Mouse (Mus musculus) ES-E14 (cell line): Measurements from ENCODE around the gene Sept5. TPM values are rescaled to one million over a fixed set of nuclear protein-coding genes. Genes with fewer than 3 reads are reported as not detected.
A peak's percentile ranks its signal among the peaks of the same experiment; 100 is the strongest.

ENCODE experiments used
- DNase-seq: peaks from one replicate; pipeline ENCODE4 v3.0.0-alpha.2; 2013; ENCODE audit warnings: low read depth, low spot score
- H3K27ac ChIP-seq: 2 replicates; pipeline ENCODE4 v1.5.1; 2012; ENCODE audit warnings: low read depth, mild to moderate bottlenecking, low read length, moderate library complexity, mixed read lengths; ENCODE audit not compliant: poor library complexity, insufficient read depth, severe bottlenecking
- H3K36me3 ChIP-seq: 2 replicates; pipeline ENCODE4 v1.6.1; 2012; ENCODE audit warnings: mild to moderate bottlenecking, low read length, moderate library complexity, mixed read lengths; ENCODE audit not compliant: control insufficient read depth, poor library complexity, insufficient read depth, severe bottlenecking
- H3K4me1 ChIP-seq, 2 experiments: fragments of 150-350 bp in 1 of 2; sonication (generic) in 1 of 2; 2 replicates each; pipeline ENCODE4 v1.6.1; 2012; ENCODE audit warnings: low read length in 2 of 2, mild to moderate bottlenecking in 1 of 2, mixed read lengths in 1 of 2; ENCODE audit not compliant: control insufficient read depth in 2 of 2, insufficient read depth in 2 of 2, poor library complexity in 1 of 2
- H3K4me3 ChIP-seq, 2 experiments: fragments of 150-350 bp in 1 of 2; sonication (generic) in 1 of 2; 2 replicates each; pipeline ENCODE4 v1.5.1; 2012; ENCODE audit warnings: low read length in 2 of 2, low read depth in 1 of 2, mild to moderate bottlenecking in 1 of 2, mixed read lengths in 1 of 2; ENCODE audit not compliant: insufficient read depth in 1 of 2, poor library complexity in 1 of 2, severe bottlenecking in 1 of 2
- H3K9ac ChIP-seq: 2 replicates; pipeline ENCODE4 v1.6.1; 2012; ENCODE audit warnings: low read depth, mild to moderate bottlenecking, low read length, mixed read lengths; ENCODE audit not compliant: poor library complexity, insufficient read depth, severe bottlenecking
- H3K9me3 ChIP-seq: fragments of 150-350 bp; sonication (generic); 2 replicates; pipeline ENCODE4 v1.6.1; 2012; ENCODE audit warnings: low read depth, mild to moderate bottlenecking, low read length; ENCODE audit not compliant: control insufficient read depth, insufficient read depth
- CHD2 ChIP-seq: IDR thresholded peaks from 2 replicates; pipeline ENCODE4 v1.6.1; 2014; ENCODE audit warnings: mild to moderate bottlenecking, low read depth, low read length, inconsistent platforms
- HCFC1 ChIP-seq: IDR thresholded peaks from 2 replicates; pipeline ENCODE4 v1.6.1; 2012; ENCODE audit warnings: low read length, inconsistent platforms, borderline replicate concordance; ENCODE audit not compliant: insufficient read depth
- MAFK ChIP-seq: IDR thresholded peaks from 2 replicates; pipeline ENCODE4 v1.6.1; 2014; ENCODE audit warnings: mild to moderate bottlenecking, low read depth, low read length, inconsistent platforms; ENCODE audit not compliant: insufficient read depth
- ZC3H11A ChIP-seq: IDR thresholded peaks from 2 replicates; pipeline ENCODE4 v1.6.1; 2012; ENCODE audit warnings: low read depth, mild to moderate bottlenecking, inconsistent platforms, low read length, borderline replicate concordance
- ZNF384 ChIP-seq: IDR thresholded peaks from 2 replicates; pipeline ENCODE4 v1.6.1; 2012; ENCODE audit warnings: low read depth, low read length, inconsistent platforms
- in situ Hi-C, 2 experiments: fragments of 600-800 bp; cut with MboI; formaldehyde crosslinking; loops; one replicate each; pipeline ENCODE4 v1.15.1; 2025; ENCODE audit warnings: low sequenced_read_pairs in 2 of 2, inconsistent platforms in 1 of 2; ENCODE audit not compliant: unreplicated experiment in 2 of 2
- total RNA-seq: library from RNA; depleted of rRNA; stranded (reverse); fragments of 300-350 nt; gene quantifications from 2 replicates; pipeline ENCODE4 v1.2.3, GENCODE M21; 2012

Gene Sept5
- total RNA-seq, 1 experiment = 3.0 TPM

DNA sequence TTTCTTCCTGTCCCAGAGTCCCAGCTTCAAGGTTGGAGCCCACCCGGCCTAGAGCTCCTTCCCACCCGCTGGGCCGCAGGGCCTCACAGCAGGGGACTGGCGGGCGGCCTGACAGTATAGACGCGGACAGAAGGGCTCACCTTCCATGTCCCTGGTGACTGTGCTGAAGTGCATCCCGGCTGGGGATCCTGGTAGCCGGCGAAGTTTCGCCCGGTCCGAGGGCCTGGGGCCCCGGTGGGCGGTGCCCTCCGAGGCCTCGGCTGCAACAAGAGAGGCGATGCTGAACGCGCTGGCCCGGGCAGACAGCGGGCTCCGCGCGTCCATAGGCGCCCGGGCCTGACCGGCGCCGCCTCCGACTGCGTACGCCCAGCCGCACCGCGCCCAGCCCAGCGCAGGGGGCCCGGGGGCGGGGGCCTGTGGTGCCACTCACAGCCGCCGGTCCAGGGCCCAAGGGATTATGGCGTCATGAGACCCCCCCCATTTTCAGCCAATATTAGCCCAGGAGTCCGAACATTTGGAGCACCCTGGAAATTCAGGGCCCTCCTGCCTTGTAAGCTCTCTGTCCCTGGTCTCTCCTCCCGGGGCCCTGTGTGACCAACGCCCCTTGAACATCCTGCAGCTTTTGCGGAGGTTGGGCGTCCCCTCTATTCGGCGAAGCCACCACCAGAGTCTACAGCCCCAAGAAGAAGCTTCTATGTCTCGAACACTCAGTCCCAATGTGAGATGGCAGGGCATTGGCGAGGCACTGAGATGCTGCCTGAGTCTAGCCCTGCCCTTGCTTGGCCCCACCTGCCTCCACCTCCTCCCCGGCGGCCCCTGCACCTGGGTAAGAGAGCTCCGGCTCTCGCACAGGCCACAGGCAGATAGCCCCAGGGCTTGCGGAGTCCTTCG is 41.7 kb downstream of the Sept5 start:
- in situ Hi-C loops = loop anchor here in 1 of 2 experiments (10.0 kb wide), 1 partner anchor 783 kb away; no protein-coding TSS in a partner anchor
- H3K27ac ChIP-seq = no peak overlapping the region
- DNase-seq = no peak
- H3K9me3 ChIP-seq = no peaks in the 10 kb centered on the region
- no peak overlapping the region for H3K9ac ChIP-seq
- H3K36me3 ChIP-seq = no peaks in the 10 kb centered on the region
- H3K4me3 ChIP-seq = peak overlapping the region; percentile 7 to 11; a peak in 2 of 4 replicates
- TF ChIP-seq ZC3H11A (no peak), CHD2 (no peak), MAFK (no peak), ZNF384 (no peak), HCFC1 (no peak)
- H3K4me1 ChIP-seq = peaks cover 0 to 5% of the 10 kb centered on the region in 2 experiments; a peak in 1 of 4 replicates

DNA sequence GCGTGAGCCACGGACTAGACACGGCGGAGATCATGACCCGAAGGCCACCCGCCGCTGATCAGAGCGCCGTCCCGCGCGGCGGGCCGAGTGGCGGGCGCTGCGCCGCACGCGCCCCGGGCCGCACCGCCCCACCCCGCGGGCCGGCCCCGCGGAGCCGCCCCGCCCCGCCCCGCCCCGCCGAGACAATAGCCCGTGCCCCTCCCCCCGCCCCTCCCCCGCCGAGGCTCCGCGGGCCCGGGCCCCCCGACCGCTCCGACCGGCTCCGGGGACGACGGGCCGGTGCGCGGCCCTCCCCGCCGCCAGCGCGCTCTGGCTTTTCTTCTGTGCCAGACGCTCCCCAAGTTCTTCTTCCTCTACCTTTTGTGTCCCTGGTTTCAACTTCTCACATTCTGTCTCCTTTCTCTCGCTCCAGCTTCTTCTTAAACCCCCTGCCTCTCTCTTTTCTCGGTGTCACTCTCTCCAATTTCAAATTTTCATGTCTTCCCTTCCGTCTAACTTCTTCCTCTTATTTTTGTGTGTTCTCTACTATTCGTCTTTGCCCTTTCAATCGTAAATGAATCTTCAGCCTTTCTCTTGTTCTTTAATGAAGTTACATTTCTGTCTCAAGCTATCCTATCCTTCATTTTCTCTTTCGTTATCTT is 42.7 kb downstream of the Sept5 start:
- Histone ChIP-seq H3K9ac (0 out of 2 replicates have a peak overlapping the region, but pooled peaks have one; percentile 31), H3K36me3 (no peaks in the 10 kb centered on the region), H3K4me3 (peak overlapping the region; percentile 35 to 56; a peak in 3 of 4 replicates), H3K9me3 (no peaks in the 10 kb centered on the region), H3K4me1 (peaks cover 0 to 5% of the 10 kb centered on the region in 2 experiments; a peak in 1 of 4 replicates), H3K27ac (no peak overlapping the region)
- no peak for DNase-seq
- in situ Hi-C loops = loop anchor here in 1 of 2 experiments (10.0 kb wide), 1 partner anchor 782 kb away; no protein-coding TSS in a partner anchor
- no peak for TF ChIP-seq HCFC1
- 0 out of 2 replicates have a peak, but pooled peaks have one; percentile 26 for TF ChIP-seq CHD2

DNA sequence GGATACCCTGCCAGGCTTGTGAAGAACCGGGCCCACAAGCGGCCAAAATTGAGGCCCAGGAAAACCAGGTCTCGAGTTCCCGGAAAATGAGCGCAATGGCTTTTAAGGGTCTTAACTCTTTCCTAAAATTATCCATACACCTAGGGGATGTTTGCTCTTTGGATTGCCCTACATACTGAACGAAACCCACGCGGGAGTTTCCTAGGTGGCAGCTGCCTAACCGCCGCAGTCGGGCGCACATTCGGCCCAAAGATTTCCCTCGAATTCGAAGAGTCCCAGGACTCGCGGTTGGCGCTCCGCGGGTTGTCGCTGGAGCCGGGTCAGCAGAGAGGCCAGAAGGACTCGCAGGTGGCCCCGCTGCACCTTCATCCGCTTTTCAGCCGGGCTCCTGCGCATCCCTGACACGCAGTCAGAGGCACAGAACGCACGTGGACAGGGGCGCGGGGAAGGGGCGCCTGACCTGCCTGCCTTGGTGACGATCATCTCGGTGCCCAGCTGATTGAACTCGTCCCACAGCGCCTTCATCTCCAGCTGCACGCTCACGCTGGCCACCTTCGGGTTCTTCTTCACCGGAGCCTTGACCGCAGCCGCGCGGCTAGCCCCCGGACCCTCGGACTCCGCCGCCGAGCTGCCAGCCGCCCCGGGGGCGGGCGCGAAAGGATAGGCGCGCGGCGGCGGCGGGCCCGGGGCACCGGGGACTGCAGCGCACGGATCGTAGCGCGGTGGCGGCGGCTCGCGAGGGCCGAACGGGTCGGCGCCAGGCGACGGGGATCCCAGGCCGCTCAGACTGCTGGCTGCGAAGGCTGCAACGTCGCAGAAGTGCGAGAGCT is 43.5 kb downstream of the Sept5 start:
- DNase-seq = no peak
- no peak for TF ChIP-seq ZNF384
- no peak for TF ChIP-seq CHD2
- TF ChIP-seq HCFC1 = no peak
- TF ChIP-seq ZC3H11A = no peak
- H3K36me3 ChIP-seq = no peaks in the 10 kb centered on the region
- H3K27ac ChIP-seq = no peak overlapping the region
- peaks cover 0 to 4% of the 10 kb centered on the region in 2 experiments; a peak in 1 of 4 replicates for H3K4me1 ChIP-seq
- in situ Hi-C loops = loop anchor here in 1 of 2 experiments (10.0 kb wide), 1 partner anchor 781 kb away; no protein-coding TSS in a partner anchor
- peak overlapping the region; percentile 35 to 56; a peak in 3 of 4 replicates for H3K4me3 ChIP-seq
- no peaks in the 10 kb centered on the region for H3K9me3 ChIP-seq
- 0 out of 2 replicates have a peak overlapping the region, but pooled peaks have one; percentile 31 for H3K9ac ChIP-seq

DNA sequence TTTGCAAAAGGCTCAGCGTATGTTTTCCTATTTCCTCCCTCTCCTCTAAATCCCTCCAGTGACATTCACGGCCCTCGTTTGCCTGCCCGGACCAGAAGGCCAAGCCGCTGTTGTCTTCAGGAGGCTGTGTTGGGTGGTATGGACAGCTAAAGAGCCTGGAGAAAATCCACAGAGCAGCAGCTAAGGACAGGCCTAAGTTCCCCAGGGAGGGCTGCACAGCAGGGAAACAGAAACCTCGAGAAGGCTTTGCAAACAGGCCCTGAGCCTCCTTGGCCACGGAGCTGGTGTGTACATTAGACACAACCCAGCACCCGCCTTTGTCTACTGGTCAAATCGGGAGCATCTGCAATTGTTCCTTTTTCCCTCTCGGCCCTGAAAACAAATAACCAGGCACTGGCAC is 44.1 kb downstream of the Sept5 start:
- TF ChIP-seq ZNF384 (no peak), ZC3H11A (no peak), MAFK (no peak)
- peaks cover 0 to 4% of the 10 kb centered on the region in 2 experiments; a peak in 1 of 4 replicates for H3K4me1 ChIP-seq
- H3K9ac ChIP-seq = no peak overlapping the region
- no peaks in the 10 kb centered on the region for H3K9me3 ChIP-seq
- H3K4me3 ChIP-seq = no peak overlapping the region
- no peak for DNase-seq
- no peak overlapping the region for H3K27ac ChIP-seq
- H3K36me3 ChIP-seq = no peaks in the 10 kb centered on the region
- in situ Hi-C loops = loop anchor here in 1 of 2 experiments (10.0 kb wide), 1 partner anchor 781 kb away; no protein-coding TSS in a partner anchor
